Mouse (Mus musculus): ENCODE measurements at regions not wholly inside any gene's neighbourhood (a gene's known extent, or its start where the extent isn't known, plus 50 kb on each side); places are given as distances from the start of the nearest gene placed in this dataset.

DNA sequence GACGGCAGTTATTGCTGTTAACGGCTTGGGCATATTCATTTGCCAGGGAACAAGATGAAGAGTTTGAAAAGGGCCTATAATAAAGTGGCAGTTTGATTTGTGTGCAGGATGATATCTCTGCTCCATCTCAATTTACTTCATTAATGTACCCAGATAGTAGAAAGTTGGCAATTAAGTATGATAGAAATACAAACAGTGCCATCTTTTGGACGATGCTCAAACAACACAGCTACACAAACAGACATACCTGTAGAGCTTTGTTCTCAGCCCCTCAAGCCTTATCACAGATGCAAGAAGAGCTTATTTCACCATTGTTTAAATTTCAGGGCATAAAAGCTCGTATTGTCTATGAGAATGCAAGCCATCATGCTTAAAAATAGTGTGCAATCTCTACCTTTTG is 82.2 kb downstream of the Tnfsf11 start:
- DNase-seq (ENCODE audit: low spot score) = peak; percentile 31

DNA sequence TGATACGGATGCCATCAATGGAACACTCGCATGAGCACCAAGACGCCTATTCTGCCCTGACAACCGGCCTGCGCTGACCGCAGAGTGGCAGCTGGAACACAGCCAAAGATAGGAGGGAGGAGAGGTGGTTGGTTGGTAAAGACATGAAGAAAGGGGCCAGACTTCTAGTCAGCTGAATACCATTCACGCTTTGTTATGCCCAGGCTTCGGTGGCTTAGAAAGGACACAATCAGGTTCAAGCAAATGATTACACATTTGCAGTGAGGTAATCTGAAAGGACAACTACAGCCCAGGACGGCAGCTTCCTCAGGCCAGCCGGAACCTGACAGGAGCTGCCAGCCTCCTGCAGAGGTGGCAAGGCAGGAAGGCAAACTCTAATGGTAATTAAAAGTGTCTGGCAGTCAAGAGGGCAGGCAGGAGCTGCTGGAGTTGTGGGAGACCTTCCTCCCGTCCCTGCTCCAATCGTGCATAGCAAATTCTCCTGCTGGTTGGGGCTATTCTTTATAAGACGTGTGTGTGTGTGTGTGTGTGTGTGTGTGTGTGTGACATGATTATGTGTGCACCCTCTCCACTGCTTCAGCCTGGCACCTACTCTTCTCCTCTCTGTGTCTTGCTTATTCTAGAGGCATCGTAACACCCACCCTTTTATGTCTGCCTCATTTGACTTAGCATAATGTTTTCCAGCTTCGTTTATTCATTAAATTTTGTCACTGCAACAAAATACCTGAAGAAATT is 91.4 kb downstream of the Tnfsf11 start:
- DNase-seq (ENCODE audit: low spot score) = no peak

DNA sequence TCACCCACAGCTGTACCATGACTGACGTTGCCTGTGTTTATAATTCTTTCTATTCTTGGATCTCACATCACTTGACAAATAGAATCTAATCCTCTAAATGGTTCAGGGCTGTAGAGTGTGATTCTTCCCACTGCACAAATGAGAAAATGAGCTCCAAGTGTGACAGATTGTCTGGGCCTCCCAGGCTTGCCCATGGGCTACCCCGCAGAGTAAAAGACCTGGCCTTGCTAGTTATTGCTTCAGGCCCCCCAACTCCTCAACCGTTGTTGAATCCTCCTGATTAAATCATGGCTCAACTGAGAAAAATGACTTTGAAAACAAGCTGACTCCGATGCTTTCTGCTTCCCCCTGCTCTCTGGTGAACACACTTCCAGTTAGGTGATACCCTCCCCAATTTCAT is 92.4 kb downstream of the Tnfsf11 start:
- no peak for DNase-seq (ENCODE audit: low spot score)

DNA sequence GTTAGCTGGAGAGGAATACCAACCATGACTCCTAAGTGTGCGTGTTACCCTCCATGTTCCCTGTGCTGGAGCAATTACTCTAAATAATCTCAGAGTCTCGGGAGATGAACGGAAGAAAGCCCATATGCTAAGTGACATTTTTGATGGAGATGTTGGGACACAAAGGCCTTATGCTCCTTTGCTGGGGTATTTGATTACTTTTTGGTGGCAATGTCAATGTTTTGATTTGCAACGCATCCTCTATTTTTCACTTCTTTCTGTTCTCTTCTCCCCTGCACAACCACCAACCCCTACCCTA is 103.3 kb downstream of the Tnfsf11 start:
- no peak for DNase-seq (ENCODE audit: low spot score)

DNA sequence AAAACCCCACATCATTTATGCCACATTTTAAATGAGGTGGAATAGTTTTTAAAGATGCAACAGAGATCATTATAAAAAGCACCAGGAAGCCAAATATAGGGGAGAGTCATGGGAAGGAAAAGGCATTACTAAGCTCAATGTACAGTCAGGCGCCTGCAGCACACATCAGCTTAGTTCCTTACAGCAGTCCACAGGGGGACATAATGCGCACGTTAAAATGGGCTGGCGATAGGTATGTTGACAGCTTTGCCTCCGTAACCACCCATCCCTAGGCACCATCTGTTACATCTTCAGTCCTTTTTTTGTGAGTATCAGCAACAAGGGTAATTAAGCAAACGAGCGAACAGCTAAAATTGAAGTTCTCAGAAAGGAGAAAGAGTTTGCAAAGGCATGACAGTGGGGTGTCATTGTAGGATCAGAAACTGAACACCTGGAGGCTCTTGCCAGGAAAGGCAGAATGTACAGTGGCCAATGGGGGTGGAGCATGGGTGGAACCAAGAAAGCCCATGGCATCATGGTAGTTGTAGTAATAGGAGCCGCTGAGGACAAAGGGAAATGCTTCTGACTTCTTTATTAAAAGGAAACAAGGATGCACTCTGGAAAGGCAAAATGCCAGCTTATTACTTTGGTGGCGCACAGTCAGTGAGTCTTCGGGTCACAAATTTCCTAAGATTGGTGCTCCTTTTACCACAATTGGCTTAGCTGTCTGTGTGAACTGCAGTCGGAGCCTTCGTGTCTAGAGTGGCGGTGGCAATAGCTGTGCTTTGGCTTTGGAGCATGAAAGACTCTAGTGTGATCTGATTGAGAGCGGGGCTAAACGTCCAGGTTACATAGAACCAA is 103.9 kb downstream of the Tnfsf11 start:
- DNase-seq (ENCODE audit: low spot score) = peak; percentile 14

DNA sequence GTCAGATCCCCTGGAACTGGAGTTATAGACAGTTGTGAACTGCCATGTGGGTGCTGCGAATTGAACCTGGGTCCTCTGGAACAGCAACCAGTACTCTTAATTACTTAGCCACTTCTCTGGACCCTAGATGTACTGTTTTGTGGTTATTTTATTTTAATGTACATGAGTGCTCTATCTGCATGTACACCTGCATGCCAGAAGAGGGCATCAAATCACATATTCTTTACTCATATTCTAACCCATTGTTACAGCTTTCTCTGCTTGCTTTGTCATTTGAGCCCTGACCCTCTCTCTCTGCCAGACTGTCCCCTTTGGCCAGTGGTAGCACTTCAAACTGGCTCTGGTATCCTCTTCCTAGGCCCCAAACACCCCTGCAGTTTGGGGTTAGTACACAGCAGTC is 105.1 kb downstream of the Tnfsf11 start:
- no peak for DNase-seq (ENCODE audit: low spot score)

DNA sequence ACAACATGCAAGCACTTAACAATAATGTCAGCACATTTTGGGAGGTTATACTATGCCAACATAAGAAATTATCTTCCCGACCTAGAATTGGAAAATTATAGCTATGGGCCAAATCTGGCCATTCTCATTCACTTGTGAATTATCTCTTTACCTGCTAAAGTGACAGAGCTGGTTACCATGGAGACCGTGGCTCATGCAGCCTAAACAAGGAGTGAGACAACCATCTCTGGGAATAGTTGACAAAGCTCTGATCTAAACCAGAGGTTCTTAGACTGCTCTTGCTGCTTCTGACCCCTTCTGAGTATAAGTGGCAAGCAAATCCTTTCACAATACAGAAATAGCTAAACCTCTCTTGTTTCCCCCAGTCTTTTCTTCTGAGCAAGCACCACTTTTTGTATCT is 108.7 kb upstream of the Fam216b start:
- DNase-seq (ENCODE audit: low spot score) = no peak

DNA sequence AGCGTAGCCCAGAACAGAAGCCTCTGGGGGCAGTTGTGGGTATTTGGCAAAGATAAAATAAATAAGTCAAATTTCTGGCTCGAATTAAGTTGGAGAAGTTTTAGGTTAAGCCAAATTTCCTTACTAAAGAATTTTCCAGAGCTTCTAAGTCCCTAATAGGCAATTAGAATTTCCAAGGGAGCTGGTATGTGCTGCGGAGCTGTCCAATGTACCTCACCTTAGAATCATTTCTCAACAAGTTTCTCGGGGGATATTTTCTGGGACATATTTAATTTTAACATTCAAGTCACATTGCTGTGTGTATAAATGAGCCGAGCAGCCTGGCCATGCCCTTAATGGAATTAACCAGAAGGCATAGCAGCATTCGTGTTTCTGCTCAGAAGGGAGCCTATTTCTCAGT is 90.8 kb upstream of the Fam216b start:
- no peak for DNase-seq (ENCODE audit: low spot score)

DNA sequence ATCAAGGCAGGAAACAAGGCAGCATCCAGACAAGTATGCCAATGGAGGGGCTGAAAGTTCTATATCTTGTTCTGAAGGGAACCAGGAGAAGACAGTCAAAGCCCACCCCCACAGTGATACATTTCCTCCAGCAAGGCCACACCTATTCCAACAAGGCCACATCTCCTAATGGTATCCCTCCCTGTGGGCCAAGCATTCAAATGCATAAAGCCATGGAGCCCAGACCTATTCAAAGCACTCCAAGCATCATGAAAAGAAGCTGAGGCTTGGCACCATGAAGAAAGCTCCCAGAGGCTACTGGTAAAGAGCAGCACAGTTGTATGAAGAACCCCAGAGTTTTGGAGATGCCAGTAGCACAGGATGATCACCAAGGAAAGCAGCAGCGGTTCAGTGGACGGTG is 84.6 kb upstream of the Fam216b start:
- no peak for DNase-seq (ENCODE audit: low spot score)

DNA sequence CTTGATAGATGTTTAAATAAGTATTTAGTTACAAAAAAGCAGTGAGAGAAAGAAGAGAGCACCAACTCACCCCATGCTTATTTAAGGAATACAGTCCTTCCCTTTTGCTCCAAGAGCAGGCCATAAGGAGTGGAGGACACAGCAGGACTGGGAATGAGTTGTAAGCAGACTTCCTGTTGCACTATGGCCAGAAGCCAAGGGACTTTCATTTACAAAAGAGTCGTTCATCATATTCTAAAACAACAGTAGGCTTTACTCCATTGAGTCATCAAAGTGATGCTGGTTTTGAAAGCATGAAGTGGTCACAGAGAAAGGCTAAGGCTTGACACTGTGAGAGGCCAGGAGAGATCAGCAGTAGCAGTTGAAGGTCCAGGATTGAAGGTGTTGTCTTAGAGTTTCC is 84.1 kb upstream of the Fam216b start:
- no peak for DNase-seq (ENCODE audit: low spot score)

DNA sequence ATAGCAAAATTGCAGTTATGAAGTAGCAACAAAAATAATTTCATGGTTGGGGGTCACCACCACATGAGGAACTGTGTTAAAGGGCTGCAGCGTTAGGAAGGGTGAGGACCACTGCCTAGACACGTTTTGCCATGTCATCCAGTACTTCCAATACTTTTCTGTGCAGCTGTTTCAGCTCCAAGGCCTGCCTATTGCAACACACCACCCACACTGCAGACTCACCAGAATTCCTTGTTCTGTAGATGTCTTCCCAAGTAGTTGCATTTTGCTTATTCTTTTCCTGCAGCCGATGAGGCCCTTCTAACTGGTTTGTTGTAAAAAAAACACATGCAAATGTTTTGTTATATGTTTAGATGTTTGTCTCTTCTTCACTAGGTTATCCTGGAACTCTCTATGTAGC is 72.0 kb upstream of the Fam216b start:
- DNase-seq (ENCODE audit: low spot score) = no peak

DNA sequence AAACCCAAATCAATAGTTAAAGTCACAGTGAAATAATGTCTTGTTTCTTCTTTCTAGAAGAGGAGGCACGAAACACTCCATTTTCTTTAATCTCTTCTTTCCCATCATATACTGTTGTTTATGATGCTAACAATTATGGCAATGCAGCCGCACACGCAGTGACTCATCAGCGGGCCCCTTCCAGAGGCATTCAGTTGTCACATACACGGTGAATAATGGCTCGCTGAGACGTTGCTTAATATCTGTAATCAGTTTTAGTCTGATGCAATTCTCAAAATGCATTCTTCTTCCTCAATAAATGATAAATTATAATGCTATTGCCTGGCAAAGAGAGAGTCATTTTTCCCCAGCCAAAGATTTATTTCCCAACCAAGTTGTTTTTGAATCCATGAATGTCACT is 70.8 kb upstream of the Fam216b start:
- DNase-seq (ENCODE audit: low spot score) = no peak

DNA sequence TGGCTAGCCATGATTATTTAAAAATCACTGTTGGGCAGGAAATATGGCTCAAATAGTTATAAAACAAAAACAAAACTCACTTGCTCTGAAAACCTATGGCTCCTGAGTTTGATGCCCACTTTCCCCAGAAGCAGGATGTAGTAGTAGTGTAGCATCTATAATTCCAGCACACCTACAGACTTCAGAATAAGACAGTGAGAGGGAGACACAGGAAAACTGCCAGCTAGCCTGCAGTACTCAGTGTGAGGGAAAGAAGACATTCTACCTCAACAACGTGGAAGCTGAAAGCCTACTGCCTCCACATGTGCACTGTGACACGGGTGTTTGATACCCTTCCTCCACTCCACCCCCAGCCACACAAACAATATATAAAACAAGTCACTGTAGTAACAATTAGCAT is 68.9 kb upstream of the Fam216b start:
- DNase-seq (ENCODE audit: low spot score) = no peak

DNA sequence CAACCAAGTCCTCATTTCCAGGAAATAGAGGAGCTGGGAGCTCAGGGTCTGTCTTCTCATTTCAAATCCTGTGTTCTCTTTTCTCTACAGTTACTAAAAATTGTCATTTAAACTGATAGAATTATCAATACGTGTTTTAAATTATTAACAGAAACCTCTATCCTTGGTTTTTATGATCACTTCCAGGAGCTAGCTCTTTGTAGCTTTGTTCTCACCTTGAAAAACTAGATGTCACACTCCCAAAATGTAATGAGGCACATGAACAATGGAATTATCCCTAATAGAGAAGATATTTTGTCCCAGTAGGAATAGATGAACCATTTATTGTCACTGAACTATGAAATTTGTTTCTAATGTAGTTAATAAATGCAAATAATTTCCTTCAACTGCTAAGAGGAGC is 60.0 kb upstream of the Fam216b start:
- DNase-seq (ENCODE audit: low spot score) = no peak

DNA sequence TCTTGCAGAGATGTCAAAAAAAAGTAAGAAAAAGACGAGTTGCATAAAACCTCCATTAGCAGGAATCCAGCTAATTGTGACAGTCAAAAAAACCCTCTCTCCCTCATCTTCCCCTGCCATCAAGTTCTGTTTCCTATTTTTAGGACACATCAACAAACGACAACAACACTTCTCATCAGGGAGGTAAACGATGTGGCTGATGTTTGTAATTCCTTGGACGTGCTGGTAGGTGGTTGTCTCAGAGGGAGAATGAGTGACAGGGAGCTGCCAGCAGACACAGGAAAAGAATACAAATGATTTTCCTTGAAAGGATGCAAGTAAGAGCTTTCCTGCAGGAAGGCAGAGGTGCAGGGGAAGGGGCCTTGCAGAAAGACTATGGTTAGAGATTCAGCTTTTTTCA is 54.9 kb upstream of the Fam216b start:
- no peak for DNase-seq (ENCODE audit: low spot score)
